Mouse (Mus musculus) ES-E14 (cell line): ENCODE data around the gene Pcdh7.

ENCODE experiments used
- CHD2 ChIP-seq: IDR thresholded peaks from 2 replicates; pipeline ENCODE4 v1.6.1; 2014; ENCODE audit warnings: mild to moderate bottlenecking, low read depth, low read length, inconsistent platforms
- MAFK ChIP-seq: IDR thresholded peaks from 2 replicates; pipeline ENCODE4 v1.6.1; 2014; ENCODE audit warnings: mild to moderate bottlenecking, low read depth, low read length, inconsistent platforms; ENCODE audit not compliant: insufficient read depth
- ZC3H11A ChIP-seq: IDR thresholded peaks from 2 replicates; pipeline ENCODE4 v1.6.1; 2012; ENCODE audit warnings: low read depth, mild to moderate bottlenecking, inconsistent platforms, low read length, borderline replicate concordance

DNA sequence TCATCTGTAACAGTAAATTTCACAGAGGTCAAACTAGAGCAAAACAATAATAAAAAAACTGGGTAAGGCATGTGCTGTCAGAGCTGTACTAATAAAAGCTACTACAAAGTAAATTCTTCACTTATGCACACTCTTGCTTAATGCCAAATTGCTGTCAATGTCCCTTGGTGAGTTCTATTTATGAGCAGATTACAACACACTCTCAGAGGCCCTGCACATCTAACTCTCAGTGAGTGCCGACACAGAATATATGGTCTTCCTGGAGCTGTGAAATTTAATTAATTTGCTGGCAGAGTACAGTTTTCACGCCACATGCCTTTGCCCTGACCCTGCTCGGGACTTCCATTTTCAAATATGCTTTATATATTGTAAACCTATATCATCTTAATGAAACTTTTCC is 227.7 kb downstream of the Pcdh7 start:
- no peak for TF ChIP-seq ZC3H11A
- TF ChIP-seq MAFK, result no peak
- no peak for TF ChIP-seq CHD2
